ENCODE assay signal across 8 mouse cellular contexts in genomic region chrX:36795424-36796162, GRCm38 (mm10). TPM values are rescaled to one million over a fixed set of nuclear protein-coding genes. Genes with fewer than 3 reads are reported as not detected.
DNase-seq lines count a peak whose midpoint lies in the region; ATAC-seq lines count a peak whose summit lies in the region.

Gene Slc25a5, plus strand, starts transcription at chrX:36795651.

- no peaks in the 10 kb centered on the region for H3K9me3 ChIP-seq in forebrain, embryonic 11.5 days (ENCODE audit: control insufficient read depth, low read length)
- H3K9me3 ChIP-seq in heart, embryonic 15.5 days (replicated peaks), result no peaks in the 10 kb centered on the region
- H3K9me3 ChIP-seq in liver, embryonic 13.5 days (replicated peaks), result no peaks in the 10 kb centered on the region
- H3K9me3 ChIP-seq in stomach, embryonic 15.5 days, result no peaks in the 10 kb centered on the region

- no peaks in the 10 kb centered on the region for H3K4me1 ChIP-seq in forebrain, embryonic 11.5 days (replicated peaks; ENCODE audit: control insufficient read depth, insufficient read depth, low read length)
- peaks cover 3% of the 10 kb centered on the region; the same call in 1 of the 2 replicates for H3K4me1 ChIP-seq in heart, embryonic 15.5 days (replicated peaks)
- H3K4me1 ChIP-seq in liver, embryonic 13.5 days (replicated peaks), result peaks cover 13% of the 10 kb centered on the region
- no peaks in the 10 kb centered on the region for H3K4me1 ChIP-seq in stomach, embryonic 15.5 days

- H3K9ac ChIP-seq in forebrain, embryonic 11.5 days (ENCODE audit: low read length), result peak within 1 kb of the TSS; percentile 79
- peak within 1 kb of the TSS; percentile 72 for H3K9ac ChIP-seq in heart, embryonic 15.5 days
- peak within 1 kb of the TSS; percentile 91 for H3K9ac ChIP-seq in liver, embryonic 13.5 days
- peak within 1 kb of the TSS; percentile 46; the same call in 1 of the 2 replicates for H3K9ac ChIP-seq in stomach, embryonic 15.5 days

- DNase-seq in CD8-positive naive resting alpha-beta T cell, adult 2 months (ENCODE audit: low read depth in 2 of 2, low spot score in 2 of 2), result peak; percentile 78 to 82
- DNase-seq in c-Kit-positive CD71-negative TER-119-negative erythroid progenitor cells, embryonic 14.5 days (ENCODE audit: low read depth), result peak; percentile 59
- DNase-seq in forebrain, embryonic 11.5 days (ENCODE audit: low spot score), result peak; percentile 88
- DNase-seq in kidney, postnatal 25 days, result peak; percentile 87 to 96
- DNase-seq in liver, embryonic 13.5 days, result peak; percentile 83
- peak; percentile 83 to 87 for DNase-seq in natural killer cell, adult 2 months (ENCODE audit: low spot score in 2 of 2)

- H3K27ac ChIP-seq in forebrain, embryonic 11.5 days (ENCODE audit: low read depth, low read length), result peak within 1 kb of the TSS; percentile 79
- H3K27ac ChIP-seq in heart, embryonic 15.5 days, result peak within 1 kb of the TSS; percentile 94
- H3K27ac ChIP-seq in liver, embryonic 13.5 days, result peak within 1 kb of the TSS; percentile 93
- peak within 1 kb of the TSS; percentile 81 for H3K27ac ChIP-seq in stomach, embryonic 15.5 days

- WGBS in forebrain, embryonic 11.5 days, result 23% methylated on average over 41 of the region's 41 CpGs
- WGBS in heart, embryonic 15.5 days, result 10% methylated on average over 41 of the region's 41 CpGs
- 12% methylated on average over 40 of the region's 41 CpGs for WGBS in liver, embryonic 13.5 days (ENCODE audit: insufficient replicate concordance)
- WGBS in stomach, embryonic 15.5 days, result 20% methylated on average over 41 of the region's 41 CpGs

- H3K27me3 ChIP-seq in forebrain, embryonic 11.5 days (ENCODE audit: control insufficient read depth, insufficient read depth, low read length), result no peaks in the 10 kb centered on the region
- H3K27me3 ChIP-seq in heart, embryonic 15.5 days, result no peaks in the 10 kb centered on the region
- H3K27me3 ChIP-seq in liver, embryonic 13.5 days, result no peaks in the 10 kb centered on the region
- no peaks in the 10 kb centered on the region for H3K27me3 ChIP-seq in stomach, embryonic 15.5 days (replicated peaks)

- peak within 1 kb of the TSS; percentile 60 for H3K4me3 ChIP-seq in forebrain, embryonic 11.5 days (ENCODE audit: low read depth, low read length)
- peak within 1 kb of the TSS; percentile 71 for H3K4me3 ChIP-seq in heart, embryonic 15.5 days
- H3K4me3 ChIP-seq in liver, embryonic 13.5 days (replicated peaks), result peak within 1 kb of the TSS; percentile 77
- H3K4me3 ChIP-seq in stomach, embryonic 15.5 days (replicated peaks), result peak within 1 kb of the TSS; percentile 59

- no peaks in the 10 kb centered on the region for H3K36me3 ChIP-seq in forebrain, embryonic 11.5 days (ENCODE audit: control insufficient read depth, insufficient read depth, low read length)
- peaks cover 7% of the 10 kb centered on the region; the same call in 1 of the 2 replicates for H3K36me3 ChIP-seq in heart, embryonic 15.5 days
- H3K36me3 ChIP-seq in liver, embryonic 13.5 days, result peaks cover 15% of the 10 kb centered on the region
- H3K36me3 ChIP-seq in stomach, embryonic 15.5 days, result peaks cover 3% of the 10 kb centered on the region; the same call in 1 of the 2 replicates

- peak; percentile 97 for ATAC-seq in forebrain, embryonic 11.5 days (replicated peaks; ENCODE audit: low FRiP score)
- peak; percentile 91 for ATAC-seq in heart, embryonic 15.5 days (replicated peaks; ENCODE audit: insufficient number of reproducible peaks, insufficient read depth, low FRiP score, low read depth)
- peak; percentile 96 for ATAC-seq in liver, embryonic 13.5 days (ENCODE audit: low read depth)
- ATAC-seq in stomach, embryonic 15.5 days (ENCODE audit: insufficient read depth, low FRiP score, low read depth), result peak; percentile 96

- H3K4me2 ChIP-seq in forebrain, embryonic 11.5 days (ENCODE audit: low read depth, low read length, severe bottlenecking), result peak within 1 kb of the TSS; percentile 52
- peak within 1 kb of the TSS; percentile 58 for H3K4me2 ChIP-seq in heart, embryonic 15.5 days
- H3K4me2 ChIP-seq in liver, embryonic 13.5 days, result peak within 1 kb of the TSS; percentile 73
- H3K4me2 ChIP-seq in stomach, embryonic 15.5 days, result peak within 1 kb of the TSS; percentile 52

RNA-seq across cellular contexts. Expression of gene Slc25a5, which starts in this region (rescaled TPM):
- polyA plus RNA-seq in forebrain, embryonic 11.5 days (2014; fragmentation: Nextera tagmentation; extraction: Ambion mirVana), result 819 and 859 TPM in 2 replicates
- 962 and 1,080 TPM in 2 replicates for polyA plus RNA-seq in heart, embryonic 15.5 days (2015; fragmentation: Nextera tagmentation; extraction: Ambion mirVana)
- polyA plus RNA-seq in liver, embryonic 13.5 days (2015; fragmentation: Nextera tagmentation; extraction: Ambion mirVana), result 657 and 659 TPM in 2 replicates
- polyA plus RNA-seq in stomach, embryonic 15.5 days (2015; fragmentation: Nextera tagmentation; extraction: Ambion mirVana), result 736 and 754 TPM in 2 replicates

Comparison
In these comparisons a context has a peak if more than half of its experiments do, and no peak if none do; other contexts are left out.
1. Peak in every context shown above with its lines: DNase-seq, ATAC-seq, H3K4me3 ChIP-seq and H3K27ac ChIP-seq.